Mouse (Mus musculus): ENCODE measurements around the gene Cdh12.

DNA sequence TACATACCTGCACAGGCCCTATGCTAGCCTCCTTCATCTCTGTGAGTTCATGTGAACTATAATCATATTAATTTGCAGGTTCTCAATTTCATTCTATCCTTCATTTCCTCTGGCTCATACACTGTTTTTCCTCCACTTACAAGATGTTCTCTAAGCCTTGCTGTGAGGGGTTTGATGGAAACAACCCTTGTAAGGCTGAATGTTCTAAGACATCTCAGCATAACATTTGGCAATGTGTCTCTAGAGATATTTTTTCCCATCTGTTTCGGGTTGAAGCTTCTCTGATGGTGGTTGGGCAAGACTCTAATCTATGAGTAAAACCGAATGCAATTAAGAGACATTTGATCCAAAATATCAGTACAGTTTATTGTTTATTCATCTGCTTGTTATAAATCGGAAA, 444.4 kb downstream of the Cdh12 start:
- no peak for TF ChIP-seq POLR2AphosphoS2 (IDR thresholded peaks at IDR 0.05; ENCODE audit: insufficient read length, low read depth)
- TF ChIP-seq USF1 (IDR thresholded peaks at IDR 0.05; ENCODE audit: low read depth), result no peak
- TF ChIP-seq MAX (IDR thresholded peaks at IDR 0.05; ENCODE audit: low read depth), result no peak
- TF ChIP-seq TCF12 (IDR thresholded peaks at IDR 0.05; ENCODE audit: insufficient read depth, poor library complexity, severe bottlenecking), result no peak
- TF ChIP-seq POLR2A (IDR thresholded peaks at IDR 0.05; ENCODE audit: insufficient read length, low read depth), result no peak
- TF ChIP-seq CEBPB (IDR thresholded peaks at IDR 0.05; ENCODE audit: insufficient read depth, poor library complexity, severe bottlenecking), result no peak
